Mouse (Mus musculus) adipose tissue, adult 10 weeks (tissue): ENCODE measurements around the gene Snurf. TPM values are rescaled to one million over a fixed set of nuclear protein-coding genes. Genes with fewer than 3 reads are reported as not detected.

ENCODE experiments used
- polyA plus RNA-seq: library from polyadenylated mRNA; stranded (reverse); fragments of 350-450 nt; fragmentation: Illumina TruSeq; extraction: RNeasy Lipid Tissue Mini Kit (QIAGEN cat#74804); gene quantifications from one replicate; pipeline ENCODE4 v1.2.3, GENCODE M21; 2014; ENCODE audit warnings: low read depth, low replicate concordance

The Snurf gene
- polyA plus RNA-seq, result 25.0 TPM

DNA sequence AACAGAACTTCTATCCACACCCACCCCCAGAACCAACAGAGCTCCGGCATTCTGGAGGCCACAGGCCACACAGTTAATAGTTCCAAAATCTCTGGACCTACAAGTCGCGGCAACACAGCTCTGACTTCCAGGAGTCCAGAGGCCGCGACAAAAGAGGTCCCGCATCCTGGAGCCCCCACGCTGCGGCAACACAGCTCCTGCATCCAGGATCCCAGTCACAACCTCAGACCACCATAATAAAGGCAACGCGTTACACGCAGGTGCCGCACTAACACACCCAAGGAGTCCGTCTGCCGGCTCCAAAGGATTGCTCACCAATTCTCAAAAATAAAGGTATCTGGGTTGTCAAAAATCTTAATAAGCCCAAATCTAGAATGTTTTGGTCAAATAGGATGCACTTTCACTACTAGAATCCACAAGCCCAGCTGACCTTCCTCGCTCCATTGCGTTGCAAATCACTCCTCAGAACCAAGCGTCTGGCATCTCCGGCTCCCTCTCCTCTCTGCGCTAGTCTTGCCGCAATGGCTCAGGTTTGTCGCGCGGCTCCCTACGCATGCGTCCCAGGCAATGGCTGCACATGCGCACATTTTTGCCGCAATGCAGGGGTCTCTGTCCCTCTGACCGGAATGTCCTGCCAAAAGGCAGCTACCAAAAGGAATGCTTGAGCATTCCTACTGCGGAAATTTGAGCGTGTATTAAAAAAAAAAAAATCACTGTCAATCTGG, at the start of gene Snurf, which contains the start of gene Gm38393:
Gene Snurf (minus strand): TSS at position 444 of the 725 bp plus-strand sequence.
Gene Gm38393 (minus strand): TSS at position 459 of the 725 bp plus-strand sequence.

Other genes starting within 250 kb of the Snurf start
- 0.76 TPM for gene Gm38393, start within 50 bp of the Snurf start, polyA plus RNA-seq
- 19.4 TPM for gene Snrpn, start 135.2 kb upstream of the Snurf start, polyA plus RNA-seq